Mouse (Mus musculus): Measurements from ENCODE around the gene Carmil1. TPM values are rescaled to one million over a fixed set of nuclear protein-coding genes. Genes with fewer than 3 reads are reported as not detected.

Carmil1 gene
- polyA plus RNA-seq, 1 experiment: 4.5 TPM

DNA sequence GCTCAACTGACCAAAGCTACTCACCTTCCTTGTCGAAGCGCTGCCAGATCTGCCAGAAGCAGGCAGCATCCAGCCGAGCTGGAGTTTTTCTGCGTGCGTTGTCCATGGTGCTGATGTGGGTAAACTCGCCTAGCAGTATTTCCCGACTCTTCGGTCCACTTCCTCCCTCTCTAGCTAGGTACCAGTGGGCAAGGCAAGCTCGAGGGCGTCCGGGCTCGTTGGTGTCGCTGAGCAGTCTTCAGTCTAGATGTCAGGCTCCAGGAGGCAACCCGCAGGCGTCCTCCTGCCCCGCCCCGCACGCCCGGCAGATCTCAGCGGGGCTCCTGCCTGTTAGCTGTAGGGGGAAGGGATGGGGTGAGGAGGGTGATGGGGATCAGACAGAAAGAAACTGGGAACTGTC is 289.7 kb downstream of the Carmil1 start, which contains the start of gene Scgn:
Scgn (minus strand) TSS at position 287 of the 400 bp plus-strand sequence.
- Histone ChIP-seq H3K4me3 (replicated peaks) (no peak within 1 kb of the TSS), H3K4me1 (peaks cover 4% of the 10 kb centered on the region; the same call in 1 of the 2 replicates), H3K27me3 (replicated peaks) (peaks cover 46% of the 10 kb centered on the region), H3K36me3 (replicated peaks; ENCODE audit: low read length) (no peaks in the 10 kb centered on the region), H3K9me3 (no peaks in the 10 kb centered on the region)
- TF ChIP-seq FLI1 (IDR thresholded peaks at IDR 0.05; ENCODE audit: low read length): no peak
- no peak for TF ChIP-seq GATA1 (IDR thresholded peaks at IDR 0.05; ENCODE audit: borderline replicate concordance, low read length)

DNA sequence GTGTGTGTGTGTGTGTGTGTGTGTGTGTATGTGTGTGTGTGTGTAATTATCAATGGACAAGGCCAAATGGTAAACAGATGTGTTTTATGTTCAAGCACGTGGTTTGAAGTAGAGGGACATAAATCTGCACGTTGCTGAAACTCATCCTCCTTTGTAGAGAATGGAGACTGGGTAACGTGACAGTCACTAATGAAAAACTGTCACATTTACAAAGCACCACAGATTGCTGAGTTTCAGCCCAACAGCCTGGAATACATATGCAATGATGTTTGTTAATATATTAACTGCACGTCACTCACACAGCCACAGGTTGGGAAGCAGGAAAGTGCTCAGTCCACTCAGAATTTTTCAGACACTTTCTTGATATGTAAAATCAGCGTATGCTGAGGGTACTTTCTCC is 290.1 kb downstream of the Carmil1 start:
- no peak overlapping the region for H3K4me3 ChIP-seq (replicated peaks)
- peaks cover 46% of the 10 kb centered on the region for H3K27me3 ChIP-seq (replicated peaks)
- peaks cover 4% of the 10 kb centered on the region; the same call in 1 of the 2 replicates for H3K4me1 ChIP-seq
- H3K9me3 ChIP-seq: no peaks in the 10 kb centered on the region
- no peaks in the 10 kb centered on the region for H3K36me3 ChIP-seq (replicated peaks; ENCODE audit: low read length)
- TF ChIP-seq FLI1 (IDR thresholded peaks at IDR 0.05; ENCODE audit: low read length): no peak
- TF ChIP-seq GATA1 (IDR thresholded peaks at IDR 0.05; ENCODE audit: borderline replicate concordance, low read length): no peak

DNA sequence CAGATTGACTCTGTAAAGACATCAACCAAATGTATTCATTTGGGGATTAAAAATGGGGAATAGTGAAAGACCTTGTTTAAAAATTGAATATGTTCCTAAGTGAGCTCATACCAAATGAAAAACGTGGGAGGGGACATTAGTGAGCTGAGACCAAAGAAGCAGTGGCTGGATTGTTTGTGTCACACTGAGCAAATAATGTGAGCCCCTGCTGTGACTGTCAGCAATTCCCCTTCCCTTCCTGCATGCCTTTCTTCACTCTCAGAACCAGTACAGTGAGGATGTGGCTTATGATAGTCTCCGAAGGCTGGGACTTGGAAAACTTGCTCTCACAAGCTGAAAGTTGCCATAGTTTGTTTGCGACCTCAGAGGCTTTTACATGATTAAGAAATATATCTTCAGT is 295.5 kb downstream of the Carmil1 start:
- no peaks in the 10 kb centered on the region for H3K9me3 ChIP-seq
- H3K4me3 ChIP-seq (replicated peaks): no peak overlapping the region
- TF ChIP-seq GATA1 (IDR thresholded peaks at IDR 0.05; ENCODE audit: borderline replicate concordance, low read length) (no peak), FLI1 (IDR thresholded peaks at IDR 0.05; ENCODE audit: low read length) (no peak)
- no peaks in the 10 kb centered on the region for H3K36me3 ChIP-seq (replicated peaks; ENCODE audit: low read length)
- H3K4me1 ChIP-seq: no peaks in the 10 kb centered on the region
- peaks cover 14% of the 10 kb centered on the region for H3K27me3 ChIP-seq (replicated peaks)

DNA sequence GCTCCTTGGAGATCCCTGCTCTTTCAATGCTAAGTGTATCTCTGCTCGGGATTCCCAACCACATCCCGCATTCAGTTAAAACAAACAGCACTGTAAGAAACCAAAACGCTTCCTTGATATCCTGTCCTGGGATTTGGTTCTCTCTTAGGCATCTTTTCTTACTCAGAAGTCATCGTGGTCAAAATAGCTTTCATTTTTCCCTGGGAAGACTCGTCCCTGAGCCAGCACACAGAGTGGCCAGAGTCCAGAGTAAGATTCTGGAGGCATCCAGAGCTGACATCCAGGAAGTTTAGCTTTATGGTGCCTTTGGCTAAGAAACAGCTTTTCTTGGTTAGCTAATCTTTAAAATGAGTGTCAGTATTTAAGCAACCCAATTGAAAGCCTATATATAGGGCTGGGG is 308.3 kb downstream of the Carmil1 start:
- Histone ChIP-seq H3K27me3 (replicated peaks) (peaks cover 16% of the 10 kb centered on the region), H3K36me3 (replicated peaks; ENCODE audit: low read length) (no peaks in the 10 kb centered on the region), H3K4me1 (no peaks in the 10 kb centered on the region), H3K4me3 (replicated peaks) (no peak overlapping the region), H3K9me3 (peaks cover 9% of the 10 kb centered on the region; the same call in 1 of the 2 replicates)
- TF ChIP-seq FLI1 (IDR thresholded peaks at IDR 0.05; ENCODE audit: low read length) (no peak), GATA1 (IDR thresholded peaks at IDR 0.05; ENCODE audit: borderline replicate concordance, low read length) (no peak)

DNA sequence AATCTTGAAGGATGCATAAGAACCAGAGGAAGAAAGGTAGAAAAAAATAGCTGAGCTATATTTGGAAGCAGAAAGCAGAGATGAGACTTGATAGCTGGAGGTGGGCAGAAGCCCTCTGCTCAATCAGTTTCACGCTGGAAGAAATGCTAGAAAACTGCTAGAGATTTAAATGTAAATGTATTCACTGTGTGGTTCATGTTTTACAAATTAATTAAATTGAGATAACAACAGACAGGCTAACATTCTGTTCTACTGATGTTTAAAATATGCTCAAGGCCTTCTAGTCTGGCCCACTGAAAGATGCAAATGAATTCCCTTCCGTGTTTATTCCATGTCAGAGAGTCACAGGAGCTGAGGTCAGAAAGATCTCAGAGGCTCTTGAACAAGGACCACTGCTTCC is 308.7 kb downstream of the Carmil1 start:
- H3K27me3 ChIP-seq (replicated peaks): peaks cover 17% of the 10 kb centered on the region
- no peaks in the 10 kb centered on the region for H3K4me1 ChIP-seq
- no peaks in the 10 kb centered on the region for H3K36me3 ChIP-seq (replicated peaks; ENCODE audit: low read length)
- H3K9me3 ChIP-seq: peaks cover 10% of the 10 kb centered on the region; the same call in 1 of the 2 replicates
- H3K4me3 ChIP-seq (replicated peaks): no peak overlapping the region
- no peak for TF ChIP-seq GATA1 (IDR thresholded peaks at IDR 0.05; ENCODE audit: borderline replicate concordance, low read length)
- no peak for TF ChIP-seq FLI1 (IDR thresholded peaks at IDR 0.05; ENCODE audit: low read length)

DNA sequence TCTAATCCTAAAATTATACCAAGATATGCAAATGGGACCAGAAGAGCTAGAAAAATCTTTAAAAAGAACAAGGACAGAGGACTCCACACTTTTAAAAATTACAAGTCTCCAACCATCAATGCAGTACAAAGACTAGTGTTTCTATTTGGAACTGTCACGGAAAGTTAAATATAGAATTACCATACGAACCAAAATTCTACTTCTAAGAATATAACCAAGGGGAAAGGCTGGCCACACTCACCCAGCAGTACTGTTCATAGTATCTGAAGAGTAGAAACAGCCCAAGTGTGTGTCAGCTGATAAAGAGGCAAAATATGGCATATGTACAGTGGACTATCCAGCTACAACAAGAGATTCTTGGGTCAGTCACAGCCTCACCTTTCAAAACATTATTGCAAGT is 315.7 kb downstream of the Carmil1 start:
- H3K4me3 ChIP-seq (replicated peaks): no peak overlapping the region
- TF ChIP-seq GATA1 (IDR thresholded peaks at IDR 0.05; ENCODE audit: borderline replicate concordance, low read length) (no peak), FLI1 (IDR thresholded peaks at IDR 0.05; ENCODE audit: low read length) (no peak)
- peaks cover 5% of the 10 kb centered on the region for H3K27me3 ChIP-seq (replicated peaks)
- peaks cover 10% of the 10 kb centered on the region; the same call in 1 of the 2 replicates for H3K9me3 ChIP-seq
- peaks cover 11% of the 10 kb centered on the region for H3K4me1 ChIP-seq
- no peaks in the 10 kb centered on the region for H3K36me3 ChIP-seq (replicated peaks; ENCODE audit: low read length)

Other genes starting within 250 kb of the Carmil1 start
- 1.0 and 4.3 TPM in 2 replicates for gene Cmah, start 46.6 kb upstream of the Carmil1 start, polyA plus RNA-seq (2012; ENCODE audit: insufficient read depth, low replicate concordance)